Mouse (Mus musculus): Measurements from ENCODE around the gene Pde5a. TPM values are rescaled to one million over a fixed set of nuclear protein-coding genes. Genes with fewer than 3 reads are reported as not detected.

The Pde5a gene
- polyA plus RNA-seq, 1 experiment from 2014 or later: 3.8 TPM

- H3K4me2 ChIP-seq: no peak overlapping the region
- no peak overlapping the region for H3K9ac ChIP-seq (ENCODE audit: low read length)
- no peaks in the 10 kb centered on the region for H3K27me3 ChIP-seq (ENCODE audit: control insufficient read depth, insufficient read depth, low read length)
- no peak overlapping the region for H3K4me3 ChIP-seq (ENCODE audit: low read depth, low read length)
- peak; percentile 60 for DNase-seq (ENCODE audit: low spot score, missing footprints)
- H3K4me1 ChIP-seq (ENCODE audit: control insufficient read depth, insufficient read depth, low read length): no peaks in the 10 kb centered on the region
- H3K36me3 ChIP-seq (ENCODE audit: control insufficient read depth, insufficient read depth, low read length): no peaks in the 10 kb centered on the region
- 98% methylated on average over 9 of the region's 9 CpGs for WGBS
- H3K27ac ChIP-seq (ENCODE audit: low read depth, low read length): no peak overlapping the region
- no peak for ATAC-seq (ENCODE audit: low FRiP score)
- no peaks in the 10 kb centered on the region for H3K9me3 ChIP-seq (ENCODE audit: control insufficient read depth, low read length)
These were observed 59.6 kb downstream of the Pde5a start for GRCm38 (mm10) chr3:122788314-122788713.

DNA sequence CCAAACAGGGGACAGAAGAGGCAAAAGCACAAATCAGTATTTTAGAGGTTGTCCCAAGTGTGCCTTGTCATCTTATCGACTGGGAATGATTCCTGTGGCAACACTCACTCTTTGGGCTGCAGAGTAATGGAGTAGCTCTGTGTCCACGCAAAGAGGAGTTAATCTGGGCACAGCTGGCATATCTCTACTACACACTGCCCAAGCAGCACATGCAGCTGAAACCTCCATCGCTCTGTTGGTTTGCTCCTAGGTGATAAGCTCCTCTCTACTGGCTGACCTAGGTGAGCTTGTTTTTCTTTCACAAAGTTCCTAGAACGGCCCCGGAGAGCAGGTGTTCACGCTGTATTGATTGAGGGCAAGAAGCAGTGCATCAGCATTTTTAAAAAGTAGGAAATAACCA is 60.8 kb downstream of the Pde5a start:
- H3K27me3 ChIP-seq (ENCODE audit: control insufficient read depth, insufficient read depth, low read length): no peaks in the 10 kb centered on the region
- DNase-seq (ENCODE audit: low spot score, missing footprints) (no peak), ATAC-seq (ENCODE audit: low FRiP score) (no peak)
- no peaks in the 10 kb centered on the region for H3K4me1 ChIP-seq (ENCODE audit: control insufficient read depth, insufficient read depth, low read length)
- H3K9me3 ChIP-seq (ENCODE audit: control insufficient read depth, low read length): no peaks in the 10 kb centered on the region
- no peak overlapping the region for H3K4me2 ChIP-seq
- no peak overlapping the region for H3K27ac ChIP-seq (ENCODE audit: low read depth, low read length)
- 95% methylated on average over 6 of the region's 6 CpGs for WGBS
- no peak overlapping the region for H3K4me3 ChIP-seq (ENCODE audit: low read depth, low read length)
- H3K9ac ChIP-seq (ENCODE audit: low read length): no peak overlapping the region
- H3K36me3 ChIP-seq (ENCODE audit: control insufficient read depth, insufficient read depth, low read length): no peaks in the 10 kb centered on the region

- ATAC-seq (ENCODE audit: low FRiP score) (peak; percentile 63), DNase-seq (ENCODE audit: low spot score, missing footprints) (no peak)
- Histone ChIP-seq H3K9me3 (ENCODE audit: control insufficient read depth, low read length) (no peaks in the 10 kb centered on the region), H3K9ac (ENCODE audit: low read length) (no peak overlapping the region), H3K4me3 (ENCODE audit: low read depth, low read length) (no peak overlapping the region), H3K36me3 (ENCODE audit: control insufficient read depth, insufficient read depth, low read length) (no peaks in the 10 kb centered on the region), H3K27ac (ENCODE audit: low read depth, low read length) (no peak overlapping the region), H3K4me2 (no peak overlapping the region), H3K4me1 (ENCODE audit: control insufficient read depth, insufficient read depth, low read length) (peaks cover 21% of the 10 kb centered on the region), H3K27me3 (ENCODE audit: control insufficient read depth, insufficient read depth, low read length) (no peaks in the 10 kb centered on the region)
- 70% methylated on average over 6 of the region's 6 CpGs for WGBS
These were observed 71.3 kb downstream of the Pde5a start for GRCm38 (mm10) chr3:122800050-122800449.

- peaks cover 21% of the 10 kb centered on the region for H3K4me1 ChIP-seq (ENCODE audit: control insufficient read depth, insufficient read depth, low read length)
- H3K4me3 ChIP-seq (ENCODE audit: low read depth, low read length): no peak overlapping the region
- DNase-seq (ENCODE audit: low spot score, missing footprints) (peak; percentile 87), ATAC-seq (ENCODE audit: low FRiP score) (peak; percentile 35)
- H3K27me3 ChIP-seq (ENCODE audit: control insufficient read depth, insufficient read depth, low read length): no peaks in the 10 kb centered on the region
- WGBS: 48% methylated on average over 10 of the region's 10 CpGs
- H3K36me3 ChIP-seq (ENCODE audit: control insufficient read depth, insufficient read depth, low read length): no peaks in the 10 kb centered on the region
- H3K4me2 ChIP-seq: no peak overlapping the region
- no peak overlapping the region for H3K9ac ChIP-seq (ENCODE audit: low read length)
- H3K27ac ChIP-seq (ENCODE audit: low read depth, low read length): peak overlapping the region; percentile 65; the same call in 1 of the 2 replicates
- no peaks in the 10 kb centered on the region for H3K9me3 ChIP-seq (ENCODE audit: control insufficient read depth, low read length)
These were observed 72.0 kb downstream of the Pde5a start for GRCm38 (mm10) chr3:122800553-122801435.

- Histone ChIP-seq H3K9me3 (ENCODE audit: control insufficient read depth, low read length) (no peaks in the 10 kb centered on the region), H3K36me3 (ENCODE audit: control insufficient read depth, insufficient read depth, low read length) (no peaks in the 10 kb centered on the region), H3K27ac (ENCODE audit: low read depth, low read length) (peak overlapping the region; percentile 65), H3K4me1 (ENCODE audit: control insufficient read depth, insufficient read depth, low read length) (peaks cover 21% of the 10 kb centered on the region), H3K4me2 (no peak overlapping the region), H3K4me3 (ENCODE audit: low read depth, low read length) (no peak overlapping the region), H3K9ac (ENCODE audit: low read length) (no peak overlapping the region), H3K27me3 (ENCODE audit: control insufficient read depth, insufficient read depth, low read length) (no peaks in the 10 kb centered on the region)
- DNase-seq (ENCODE audit: low spot score, missing footprints) (peak; percentile 83), ATAC-seq (ENCODE audit: low FRiP score) (peak; percentile 54)
- 66% methylated on average over 15 of the region's 15 CpGs for WGBS
These were observed 72.9 kb downstream of the Pde5a start for GRCm38 (mm10) chr3:122801436-122802221.

GRCm38 (mm10) chr3:122807313-122807712 is 78.6 kb downstream of the Pde5a start:
- no peak for ATAC-seq (ENCODE audit: low FRiP score)
- Histone ChIP-seq H3K27me3 (ENCODE audit: control insufficient read depth, insufficient read depth, low read length) (no peaks in the 10 kb centered on the region), H3K4me3 (ENCODE audit: low read depth, low read length) (no peak overlapping the region), H3K36me3 (ENCODE audit: control insufficient read depth, insufficient read depth, low read length) (no peaks in the 10 kb centered on the region), H3K4me2 (no peak overlapping the region), H3K4me1 (ENCODE audit: control insufficient read depth, insufficient read depth, low read length) (peaks cover under 1% of the 10 kb centered on the region; the same call in 1 of the 2 replicates), H3K9ac (ENCODE audit: low read length) (no peak overlapping the region), H3K27ac (ENCODE audit: low read depth, low read length) (no peak overlapping the region), H3K9me3 (ENCODE audit: control insufficient read depth, low read length) (no peaks in the 10 kb centered on the region)
- 92% methylated on average over 8 of the region's 8 CpGs for WGBS
- DNase-seq (ENCODE audit: low spot score, missing footprints): peak; percentile 81

- no peaks in the 10 kb centered on the region for H3K9me3 ChIP-seq (ENCODE audit: control insufficient read depth, low read length)
- 93% methylated on average over 2 of the region's 2 CpGs for WGBS
- no peak overlapping the region for H3K4me3 ChIP-seq (ENCODE audit: low read depth, low read length)
- no peak overlapping the region for H3K9ac ChIP-seq (ENCODE audit: low read length)
- no peak for DNase-seq (ENCODE audit: low spot score, missing footprints)
- H3K27ac ChIP-seq (ENCODE audit: low read depth, low read length): no peak overlapping the region
- no peak for ATAC-seq (ENCODE audit: low FRiP score)
- no peaks in the 10 kb centered on the region for H3K27me3 ChIP-seq (ENCODE audit: control insufficient read depth, insufficient read depth, low read length)
- H3K36me3 ChIP-seq (ENCODE audit: control insufficient read depth, insufficient read depth, low read length): no peaks in the 10 kb centered on the region
- H3K4me2 ChIP-seq: no peak overlapping the region
- H3K4me1 ChIP-seq (ENCODE audit: control insufficient read depth, insufficient read depth, low read length): no peaks in the 10 kb centered on the region
These were observed 81.5 kb downstream of the Pde5a start for GRCm38 (mm10) chr3:122810090-122810863.

- 91% methylated on average over 5 of the region's 5 CpGs for WGBS
- no peak overlapping the region for H3K4me2 ChIP-seq
- no peaks in the 10 kb centered on the region for H3K27me3 ChIP-seq (ENCODE audit: control insufficient read depth, insufficient read depth, low read length)
- no peak overlapping the region for H3K27ac ChIP-seq (ENCODE audit: low read depth, low read length)
- H3K4me1 ChIP-seq (ENCODE audit: control insufficient read depth, insufficient read depth, low read length): no peaks in the 10 kb centered on the region
- ATAC-seq (ENCODE audit: low FRiP score): no peak
- H3K9me3 ChIP-seq (ENCODE audit: control insufficient read depth, low read length): no peaks in the 10 kb centered on the region
- H3K36me3 ChIP-seq (ENCODE audit: control insufficient read depth, insufficient read depth, low read length): no peaks in the 10 kb centered on the region
- H3K4me3 ChIP-seq (ENCODE audit: low read depth, low read length): no peak overlapping the region
- DNase-seq (ENCODE audit: low spot score, missing footprints): no peak
- H3K9ac ChIP-seq (ENCODE audit: low read length): no peak overlapping the region
These were observed 82.2 kb downstream of the Pde5a start for GRCm38 (mm10) chr3:122810986-122811385.
